Mouse (Mus musculus) lung, embryonic 14.5 days (tissue): ENCODE results near the gene Lrmda. TPM values are rescaled to one million over a fixed set of nuclear protein-coding genes. Genes with fewer than 3 reads are reported as not detected.

Experiments
- ATAC-seq: fragments of 200-750 bp; cut with Nextera tagmentation; 2 replicates; pipeline ENCODE4 v1.8.0; 2017; ENCODE audit warnings: mild to moderate bottlenecking, moderate TSS enrichment, moderate library complexity; ENCODE audit not compliant: insufficient read depth
- DNase-seq: peaks from one replicate; pipeline ENCODE4 v3.0.0-alpha.2; 2015
- H3K27ac ChIP-seq: fragments of 300-500 bp; sonication (generic); 2 replicates; pipeline ENCODE4 v1.5.1; 2014; ENCODE audit warnings: low read depth, mild to moderate bottlenecking, moderate library complexity
- H3K27me3 ChIP-seq: fragments of 300-500 bp; sonication (generic); 2 replicates; pipeline ENCODE4 v1.6.1; 2014; ENCODE audit warnings: low read length, control low read depth; ENCODE audit not compliant: insufficient read depth
- H3K36me3 ChIP-seq: fragments of 300-500 bp; sonication (generic); 2 replicates; pipeline ENCODE4 v1.6.1; 2014; ENCODE audit warnings: control low read depth; ENCODE audit not compliant: insufficient read depth
- H3K4me1 ChIP-seq: fragments of 300-500 bp; sonication (generic); 2 replicates; pipeline ENCODE4 v1.6.1; 2014; ENCODE audit warnings: antibody characterized with exemption, control low read depth; ENCODE audit not compliant: insufficient read depth
- H3K4me2 ChIP-seq: fragments of 300-500 bp; sonication (generic); 2 replicates; pipeline ENCODE4 v1.6.1; 2014; ENCODE audit warnings: mild to moderate bottlenecking
- H3K4me3 ChIP-seq: fragments of 300-500 bp; sonication (generic); 2 replicates; pipeline ENCODE4 v1.5.1; 2014; ENCODE audit warnings: low read depth, low read length
- H3K9ac ChIP-seq: fragments of 300-500 bp; sonication (generic); 2 replicates; pipeline ENCODE4 v1.6.1; 2014
- H3K9me3 ChIP-seq: fragments of 300-500 bp; sonication (generic); 2 replicates; pipeline ENCODE4 v1.6.1; 2016; ENCODE audit warnings: low read depth, low read length, control low read depth
- CTCF ChIP-seq: IDR thresholded peaks from 2 replicates; pipeline ENCODE4 v1.5.1; 2016; ENCODE audit warnings: antibody characterized with exemption, low read depth
- WGBS: fragments of 180-500 bp; shearing (Covaris S2); extraction: QIAGEN DNeasy Blood & Tissue Kit; methylation state at CpG from one replicate; pipeline ENCODE4 v1.1.7; 2014; 5-methylcytosine and 5-hydroxymethylcytosine counted together
- polyA plus RNA-seq: library from polyadenylated mRNA; unstranded; fragments of >200 nt; fragmentation: Nextera tagmentation; extraction: Ambion mirVana; gene quantifications from 2 replicates; pipeline ENCODE4 v1.2.1, GENCODE M21; 2014

Lrmda gene
- polyA plus RNA-seq, 1 experiment from 2014 or later = 1.1 TPM

- TF ChIP-seq CTCF = no peak
- Histone ChIP-seq H3K4me1 (peaks cover 6% of the 10 kb centered on the region; the same call in 1 of the 2 replicates), H3K9me3 (no peaks in the 10 kb centered on the region), H3K4me3 (no peak overlapping the region), H3K9ac (no peak overlapping the region), H3K36me3 (no peaks in the 10 kb centered on the region), H3K27ac (no peak overlapping the region), H3K4me2 (no peak overlapping the region), H3K27me3 (no peaks in the 10 kb centered on the region)
- WGBS = 19% methylated on average over 18 of the region's 18 CpGs
- ATAC-seq (no peak), DNase-seq (peak; percentile 56)
These were observed 95.3 kb downstream of the Lrmda start for GRCm38 (mm10) chr14:22114651-22115351.

- Histone ChIP-seq H3K27me3 (no peaks in the 10 kb centered on the region), H3K36me3 (no peaks in the 10 kb centered on the region), H3K4me1 (peaks cover 6% of the 10 kb centered on the region; the same call in 1 of the 2 replicates), H3K9ac (no peak overlapping the region), H3K4me2 (no peak overlapping the region), H3K9me3 (no peaks in the 10 kb centered on the region), H3K4me3 (no peak overlapping the region), H3K27ac (no peak overlapping the region)
- 52% methylated on average over 6 of the region's 6 CpGs for WGBS
- DNase-seq (no peak), ATAC-seq (no peak)
- TF ChIP-seq CTCF = no peak
These were observed 98.6 kb downstream of the Lrmda start for GRCm38 (mm10) chr14:22118096-22118495.

GRCm38 (mm10) chr14:22118512-22118911 is 99.0 kb downstream of the Lrmda start:
- DNase-seq (no peak), ATAC-seq (no peak)
- no peak overlapping the region for H3K27ac ChIP-seq
- H3K4me3 ChIP-seq = no peak overlapping the region
- no peak overlapping the region for H3K4me2 ChIP-seq
- WGBS = 42% methylated on average over 4 of the region's 4 CpGs
- H3K4me1 ChIP-seq = peaks cover 6% of the 10 kb centered on the region; the same call in 1 of the 2 replicates
- H3K27me3 ChIP-seq = no peaks in the 10 kb centered on the region
- H3K36me3 ChIP-seq = no peaks in the 10 kb centered on the region
- H3K9ac ChIP-seq = no peak overlapping the region
- H3K9me3 ChIP-seq = no peaks in the 10 kb centered on the region
- TF ChIP-seq CTCF = no peak

GRCm38 (mm10) chr14:22126276-22126675 is 106.8 kb downstream of the Lrmda start:
- H3K4me3 ChIP-seq = no peak overlapping the region
- ATAC-seq (0 out of 2 replicates have a peak, but pooled peaks have one; percentile 24), DNase-seq (peak; percentile 36)
- 47% methylated on average over 4 of the region's 4 CpGs for WGBS
- TF ChIP-seq CTCF = no peak
- H3K4me2 ChIP-seq = no peak overlapping the region
- no peaks in the 10 kb centered on the region for H3K27me3 ChIP-seq
- H3K9ac ChIP-seq = no peak overlapping the region
- no peaks in the 10 kb centered on the region for H3K4me1 ChIP-seq
- no peak overlapping the region for H3K27ac ChIP-seq
- H3K9me3 ChIP-seq = no peaks in the 10 kb centered on the region
- H3K36me3 ChIP-seq = no peaks in the 10 kb centered on the region

GRCm38 (mm10) chr14:22126859-22127258 is 107.3 kb downstream of the Lrmda start:
- no peak overlapping the region for H3K4me3 ChIP-seq
- no peaks in the 10 kb centered on the region for H3K27me3 ChIP-seq
- TF ChIP-seq CTCF = no peak
- no peaks in the 10 kb centered on the region for H3K4me1 ChIP-seq
- H3K27ac ChIP-seq = no peak overlapping the region
- H3K36me3 ChIP-seq = no peaks in the 10 kb centered on the region
- H3K9me3 ChIP-seq = no peaks in the 10 kb centered on the region
- DNase-seq = no peak
- H3K4me2 ChIP-seq = no peak overlapping the region
- ATAC-seq = no peak
- no peak overlapping the region for H3K9ac ChIP-seq
- 75% methylated on average over 6 of the region's 6 CpGs for WGBS

GRCm38 (mm10) chr14:22130950-22131585 is 111.6 kb downstream of the Lrmda start:
- Histone ChIP-seq H3K4me3 (no peak overlapping the region), H3K27me3 (no peaks in the 10 kb centered on the region), H3K9ac (no peak overlapping the region), H3K27ac (no peak overlapping the region), H3K4me2 (no peak overlapping the region), H3K4me1 (no peaks in the 10 kb centered on the region), H3K36me3 (no peaks in the 10 kb centered on the region), H3K9me3 (0 out of 2 replicates have a peak, but pooled peaks cover 4% of the 10 kb centered on the region)
- no peak for TF ChIP-seq CTCF
- 63% methylated on average over 7 of the region's 7 CpGs for WGBS
- DNase-seq (no peak), ATAC-seq (no peak)

GRCm38 (mm10) chr14:22139281-22139680 is 119.8 kb downstream of the Lrmda start:
- ATAC-seq (no peak), DNase-seq (no peak)
- no peak overlapping the region for H3K4me3 ChIP-seq
- WGBS = 66% methylated on average over 1 of the region's 1 CpGs
- H3K9me3 ChIP-seq = 0 out of 2 replicates have a peak, but pooled peaks cover 4% of the 10 kb centered on the region
- H3K27me3 ChIP-seq = no peaks in the 10 kb centered on the region
- H3K36me3 ChIP-seq = no peaks in the 10 kb centered on the region
- no peak for TF ChIP-seq CTCF
- H3K4me1 ChIP-seq = no peaks in the 10 kb centered on the region
- no peak overlapping the region for H3K9ac ChIP-seq
- H3K27ac ChIP-seq = no peak overlapping the region
- H3K4me2 ChIP-seq = no peak overlapping the region
